Mouse (Mus musculus) stomach, embryonic 16.5 days (tissue): ENCODE data around the gene Hes5. TPM values are rescaled to one million over a fixed set of nuclear protein-coding genes. Genes with fewer than 3 reads are reported as not detected.

Source experiments
- ATAC-seq: fragments of 200-750 bp; cut with Nextera tagmentation; 2 replicates; pipeline ENCODE4 v1.8.0; 2017; ENCODE audit warnings: moderate number of reproducible peaks, moderate TSS enrichment; ENCODE audit not compliant: insufficient read depth, low FRiP score
- H3K27ac ChIP-seq: fragments of 300-500 bp; sonication (generic); 2 replicates; pipeline ENCODE4 v1.5.1; 2014; ENCODE audit warnings: low read length
- H3K27me3 ChIP-seq: fragments of 300-500 bp; sonication (generic); 2 replicates; pipeline ENCODE4 v1.6.1; 2014; ENCODE audit warnings: low read length, control low read depth, mixed read lengths; ENCODE audit not compliant: control insufficient read depth, insufficient read depth
- H3K36me3 ChIP-seq: fragments of 300-500 bp; sonication (generic); 2 replicates; pipeline ENCODE4 v1.6.1; 2014; ENCODE audit warnings: low read length; ENCODE audit not compliant: control insufficient read depth, insufficient read depth
- H3K4me1 ChIP-seq: fragments of 300-500 bp; sonication (generic); 2 replicates; pipeline ENCODE4 v1.6.1; 2014; ENCODE audit warnings: low read length, control low read depth, mixed read lengths; ENCODE audit not compliant: control insufficient read depth, insufficient read depth
- H3K4me2 ChIP-seq: fragments of 300-500 bp; sonication (generic); 2 replicates; pipeline ENCODE4 v1.6.1; 2014; ENCODE audit warnings: low read depth, low read length, mixed read lengths
- H3K4me3 ChIP-seq: fragments of 300-500 bp; sonication (generic); replicated peaks from 2 replicates; pipeline ENCODE4 v1.5.1; 2014; ENCODE audit warnings: mild to moderate bottlenecking, low read length
- H3K9ac ChIP-seq: fragments of 300-500 bp; sonication (generic); 2 replicates; pipeline ENCODE4 v1.6.1; 2014; ENCODE audit warnings: low read length
- H3K9me3 ChIP-seq: fragments of 300-500 bp; sonication (generic); replicated peaks from 2 replicates; pipeline ENCODE4 v1.6.1; 2016; ENCODE audit warnings: low read length, control low read depth; ENCODE audit not compliant: control insufficient read depth
- WGBS: fragments of 180-500 bp; shearing (Covaris S2); extraction: QIAGEN DNeasy Blood & Tissue Kit; methylation state at CpG from one replicate; pipeline ENCODE4 v1.1.7; 2014; 5-methylcytosine and 5-hydroxymethylcytosine counted together
- polyA plus RNA-seq: library from polyadenylated mRNA; unstranded; fragments of >200 nt; fragmentation: Nextera tagmentation; extraction: Ambion mirVana; gene quantifications from 2 replicates; pipeline ENCODE4 v1.2.1, GENCODE M21; 2015

The Hes5 gene
- polyA plus RNA-seq, 1 experiment from 2014 or later = 1.0 TPM

DNA sequence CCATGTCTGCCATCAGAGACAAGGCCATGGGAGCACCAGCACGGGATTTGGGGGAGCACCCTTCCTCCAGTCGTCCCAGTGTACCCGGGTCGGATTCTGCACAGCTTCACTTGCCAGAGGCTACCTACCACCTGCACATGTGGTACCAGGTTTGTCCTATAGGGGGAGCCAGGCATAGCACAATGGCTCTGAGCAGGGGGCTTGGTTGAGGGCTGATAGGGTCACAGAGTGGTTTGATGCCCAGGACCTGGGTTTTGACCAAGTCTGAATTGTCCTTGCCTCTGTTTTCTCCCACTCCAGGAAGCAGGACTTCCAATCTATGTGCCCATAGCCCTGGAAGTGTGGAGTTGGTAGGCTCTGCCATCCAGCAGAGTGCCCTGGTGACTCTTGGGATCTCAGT, 35.3 kb upstream of the Hes5 start:
- Histone ChIP-seq H3K4me3 (no peak overlapping the region), H3K4me1 (peaks cover 13% of the 10 kb centered on the region)
- WGBS = 55% methylated on average over 4 of the region's 4 CpGs

DNA sequence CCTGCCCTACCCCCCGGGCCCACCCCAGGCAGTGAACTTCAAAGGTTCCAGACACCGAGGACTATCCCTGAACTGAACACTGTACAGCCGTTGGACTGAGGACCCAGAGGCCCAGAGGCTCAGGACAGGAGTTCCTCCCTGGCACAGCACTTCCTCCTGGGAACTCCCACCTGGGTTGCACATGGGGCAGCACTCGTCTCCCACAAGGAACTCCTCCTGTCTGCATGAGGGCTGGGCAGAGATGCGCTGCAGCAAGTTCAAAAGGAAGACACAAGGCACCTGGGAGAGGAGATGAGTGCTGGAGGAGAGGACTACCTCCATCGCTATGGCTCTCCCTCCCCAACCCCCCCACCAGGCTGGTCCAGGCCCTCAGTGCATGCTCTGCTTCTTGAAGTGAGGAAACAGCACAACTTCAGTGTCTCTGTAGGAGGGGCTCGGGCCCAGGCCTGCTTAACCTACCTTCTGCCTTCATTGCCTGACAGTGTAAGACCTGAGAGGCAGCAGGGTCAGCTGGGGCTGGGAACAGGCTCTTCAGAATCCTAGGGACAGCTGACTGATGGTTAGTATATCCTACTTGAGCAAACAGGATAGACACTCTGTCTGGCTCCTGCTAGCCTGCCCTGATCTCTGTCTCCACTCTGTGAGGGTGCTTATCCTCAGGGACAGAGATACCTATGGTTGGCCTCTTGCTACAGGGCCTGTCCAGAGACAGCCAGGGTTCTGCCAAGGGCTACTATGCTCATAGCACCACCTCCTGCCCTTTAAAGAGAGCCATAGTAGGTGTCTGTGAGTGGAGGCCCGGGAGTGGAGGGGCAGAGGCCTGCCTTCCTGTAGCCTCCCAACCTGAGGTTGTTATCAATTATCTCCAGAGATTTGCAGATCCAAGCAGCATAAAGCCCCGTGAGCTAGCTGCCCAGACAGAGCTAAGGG, 33.5 kb upstream of the Hes5 start:
- Histone ChIP-seq H3K9ac (peak overlapping the region; percentile 60), H3K4me1 (peaks cover 13% of the 10 kb centered on the region)
- WGBS = 54% methylated on average over 9 of the region's 9 CpGs

More for the DNA sequence above, 35.3 kb upstream of the Hes5 start:
- Histone ChIP-seq H3K27me3 (no peaks in the 10 kb centered on the region), H3K4me2 (no peak overlapping the region), H3K9ac (no peak overlapping the region), H3K27ac (no peak overlapping the region), H3K9me3 (no peaks in the 10 kb centered on the region), H3K36me3 (no peaks in the 10 kb centered on the region)
- no peak for ATAC-seq

DNA sequence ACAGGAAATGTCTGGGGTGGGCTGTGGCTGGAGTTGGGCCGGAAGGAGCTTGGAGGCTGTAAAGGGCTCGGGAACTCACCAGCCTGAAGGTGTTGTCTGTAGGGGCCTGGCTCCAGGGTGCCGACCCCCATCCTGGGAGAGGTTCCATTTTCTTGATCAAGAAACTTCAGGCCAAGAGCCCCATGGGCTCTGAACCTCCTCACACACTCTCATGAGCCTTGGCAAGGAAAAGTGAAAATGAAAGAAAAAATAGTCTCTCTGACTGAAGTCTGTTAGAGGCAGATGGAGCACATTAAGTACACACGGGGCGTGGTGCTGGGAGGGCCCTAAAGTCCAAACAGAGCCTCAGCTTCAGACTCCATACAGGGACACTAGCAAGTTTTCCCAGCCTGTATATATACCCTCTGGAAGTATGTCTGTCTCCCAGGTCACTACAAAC, 32.8 kb upstream of the Hes5 start:
- Histone ChIP-seq H3K4me1 (peaks cover 13% of the 10 kb centered on the region), H3K36me3 (no peaks in the 10 kb centered on the region), H3K4me2 (peak overlapping the region; percentile 50), H3K27me3 (no peaks in the 10 kb centered on the region), H3K27ac (peak overlapping the region; percentile 74), H3K9ac (peak overlapping the region; percentile 60), H3K4me3 (peak overlapping the region; percentile 39), H3K9me3 (no peaks in the 10 kb centered on the region)
- peak; percentile 72 for ATAC-seq
- WGBS = 15% methylated on average over 5 of the region's 5 CpGs

More for the DNA sequence above, 33.5 kb upstream of the Hes5 start:
- no peaks in the 10 kb centered on the region for H3K36me3 ChIP-seq
- peak; percentile 23; the same call in 1 of the 2 replicates for ATAC-seq
- H3K4me3 ChIP-seq = peak overlapping the region; percentile 39
- no peaks in the 10 kb centered on the region for H3K9me3 ChIP-seq
- H3K27ac ChIP-seq = peak overlapping the region; percentile 74
- peak overlapping the region; percentile 50 for H3K4me2 ChIP-seq
- H3K27me3 ChIP-seq = no peaks in the 10 kb centered on the region

DNA sequence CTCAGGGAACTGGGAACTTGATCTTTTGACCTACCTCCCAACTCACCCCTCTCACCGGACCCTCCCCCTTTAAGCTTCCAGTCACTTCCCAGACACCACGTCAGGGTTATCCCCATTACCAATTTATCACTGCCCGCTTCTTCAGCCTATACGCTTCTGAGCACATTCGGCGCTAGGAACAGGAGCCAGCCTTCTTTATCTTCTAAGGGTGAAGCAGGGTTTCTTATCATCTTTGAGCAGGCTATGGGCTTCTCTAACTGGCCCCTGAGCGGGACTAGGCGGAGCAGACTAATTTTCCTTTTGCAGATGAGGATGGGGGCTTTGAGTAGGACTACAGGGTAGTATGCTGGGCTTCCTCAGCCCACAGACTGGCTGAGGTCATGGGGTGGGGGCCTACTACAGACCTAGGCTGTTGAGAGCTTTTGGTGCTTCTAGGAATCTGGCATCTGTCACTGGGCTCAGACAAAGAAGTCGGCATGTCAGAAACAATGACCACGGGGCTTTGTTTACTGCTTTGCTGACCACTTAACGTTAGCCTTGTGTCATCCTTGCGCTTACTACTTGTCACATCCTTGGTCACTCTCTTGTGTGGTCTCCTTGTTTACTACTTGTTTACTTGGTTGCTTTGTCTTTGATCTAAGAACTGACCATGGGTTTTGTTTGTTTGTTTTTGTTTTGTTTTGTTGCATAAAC, 32.2 kb upstream of the Hes5 start, which contains the start of gene Tnfrsf14:
TSS of gene Tnfrsf14 (minus strand) at position 169 of the 693 bp plus-strand sequence.
- Histone ChIP-seq H3K4me1 (peaks cover 13% of the 10 kb centered on the region), H3K4me2 (peak within 1 kb of the TSS; percentile 50), H3K4me3 (peak within 1 kb of the TSS; percentile 39), H3K9ac (peak within 1 kb of the TSS; percentile 60), H3K9me3 (no peaks in the 10 kb centered on the region), H3K36me3 (no peaks in the 10 kb centered on the region), H3K27me3 (no peaks in the 10 kb centered on the region), H3K27ac (peak within 1 kb of the TSS; percentile 74)
- ATAC-seq = 0 out of 2 replicates have a peak, but pooled peaks have one; percentile 39
- WGBS = 32% methylated on average over 12 of the region's 12 CpGs

DNA sequence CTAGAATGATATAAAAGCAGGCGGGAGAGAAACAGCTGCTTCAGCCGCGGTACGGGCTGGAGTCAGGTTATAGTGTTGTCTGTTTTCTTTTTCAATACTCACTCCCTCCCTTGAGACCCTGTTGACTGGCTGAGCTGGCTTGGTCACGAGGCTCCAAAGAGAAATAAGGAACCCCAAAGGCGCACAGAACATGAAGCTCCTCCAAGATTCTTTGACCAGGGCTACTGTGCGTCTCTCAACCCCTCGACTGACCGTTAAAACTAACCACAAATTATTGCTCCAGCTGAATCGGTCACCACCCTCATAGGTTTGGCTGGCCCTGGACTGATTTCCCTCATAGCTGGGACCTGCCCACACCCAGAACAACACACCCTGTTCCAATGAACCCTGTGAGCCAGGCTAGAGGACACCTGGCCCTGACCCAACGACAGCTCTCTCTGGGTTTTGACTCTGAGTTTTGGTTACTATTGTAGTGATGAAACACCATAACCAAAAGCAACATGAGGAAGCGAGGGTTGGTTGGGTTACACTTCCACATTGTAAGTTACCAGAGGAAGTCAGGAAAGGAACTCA, 31.5 kb upstream of the Hes5 start:
- WGBS = 73% methylated on average over 12 of the region's 12 CpGs
- Histone ChIP-seq H3K36me3 (no peaks in the 10 kb centered on the region), H3K4me2 (no peak overlapping the region), H3K4me1 (peaks cover 13% of the 10 kb centered on the region), H3K4me3 (no peak overlapping the region), H3K27ac (peak overlapping the region; percentile 74; the same call in 1 of the 2 replicates), H3K9me3 (no peaks in the 10 kb centered on the region), H3K9ac (no peak overlapping the region), H3K27me3 (no peaks in the 10 kb centered on the region)
- ATAC-seq = peak; percentile 41; the same call in 1 of the 2 replicates

DNA sequence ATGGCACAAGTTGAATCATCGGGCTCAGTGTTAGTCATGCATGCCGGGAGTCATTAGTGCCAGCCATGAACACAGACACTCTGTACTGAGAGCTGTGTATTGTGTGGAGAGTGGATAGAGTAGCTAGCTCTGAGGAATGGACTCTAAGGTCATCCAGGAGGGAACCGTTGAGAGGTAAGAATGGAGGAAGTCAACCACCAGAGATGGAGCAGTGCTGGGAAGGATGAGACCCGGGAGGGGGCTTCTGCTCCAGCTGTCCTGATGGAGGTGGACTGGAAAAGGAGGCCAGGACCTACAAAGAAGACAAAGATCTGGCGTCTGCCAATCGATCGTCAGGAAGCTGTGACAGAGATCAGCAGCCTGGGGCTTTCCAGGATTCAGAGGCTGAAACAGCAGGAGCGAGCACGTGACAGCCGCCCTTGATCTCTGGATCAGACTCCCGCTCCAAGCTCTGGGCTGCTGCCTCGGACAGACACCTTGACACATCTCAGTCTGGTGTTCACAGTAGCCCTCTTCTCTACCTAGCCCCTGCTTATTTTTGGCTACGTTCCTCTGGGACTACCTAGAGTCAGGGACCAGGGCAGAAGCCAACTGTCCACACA, 27.3 kb upstream of the Hes5 start:
- Histone ChIP-seq H3K4me2 (no peak overlapping the region), H3K4me1 (peaks cover 5% of the 10 kb centered on the region), H3K9ac (no peak overlapping the region), H3K36me3 (no peaks in the 10 kb centered on the region), H3K4me3 (no peak overlapping the region), H3K27ac (no peak overlapping the region), H3K27me3 (no peaks in the 10 kb centered on the region), H3K9me3 (no peaks in the 10 kb centered on the region)
- ATAC-seq = no peak
- 62% methylated on average over 13 of the region's 13 CpGs for WGBS

DNA sequence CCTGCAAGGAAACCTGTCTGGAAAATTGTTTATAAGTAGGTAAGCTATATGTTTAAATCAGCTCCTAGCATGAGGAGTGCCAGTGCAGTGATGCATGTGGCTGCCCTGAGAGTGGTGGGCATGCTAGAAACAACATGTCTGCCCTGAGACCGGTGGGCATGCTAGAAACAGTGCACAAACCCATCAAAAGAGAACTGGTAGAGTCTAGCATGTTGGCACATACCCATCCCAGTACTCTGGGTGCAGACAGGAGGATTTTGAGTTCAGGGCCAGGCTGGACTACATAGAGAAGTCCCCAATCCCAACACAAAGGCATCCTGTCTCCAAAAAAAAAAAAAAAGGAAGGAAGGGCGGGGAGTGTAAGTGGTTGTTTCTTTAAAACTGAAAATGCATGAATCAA, 25.9 kb upstream of the Hes5 start:
- Histone ChIP-seq H3K27me3 (no peaks in the 10 kb centered on the region), H3K4me2 (no peak overlapping the region), H3K9ac (no peak overlapping the region), H3K4me3 (no peak overlapping the region), H3K9me3 (no peaks in the 10 kb centered on the region), H3K36me3 (no peaks in the 10 kb centered on the region), H3K27ac (no peak overlapping the region), H3K4me1 (no peaks in the 10 kb centered on the region)
- no peak for ATAC-seq
- WGBS = 87% methylated on average over 2 of the region's 2 CpGs

DNA sequence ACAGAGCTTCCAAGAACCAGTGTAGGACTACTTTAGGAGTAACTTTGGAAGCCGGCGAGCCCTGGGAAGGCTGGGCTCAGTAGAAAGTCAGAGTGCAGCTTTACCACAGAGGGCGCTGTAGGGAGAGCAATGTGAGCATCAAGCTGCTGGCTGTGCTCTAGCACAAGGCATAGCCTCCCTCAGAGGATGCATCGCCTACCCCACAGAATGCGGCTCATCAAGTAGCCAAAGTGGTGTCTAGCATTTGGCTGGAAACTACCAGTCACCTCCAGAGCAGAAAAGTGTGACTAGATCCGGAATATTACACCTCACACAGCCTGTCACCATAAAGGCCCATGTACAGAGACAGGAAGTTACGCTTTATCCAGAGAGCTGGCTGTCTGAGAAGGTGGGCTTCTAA, 24.9 kb upstream of the Hes5 start:
- Histone ChIP-seq H3K9ac (no peak overlapping the region), H3K36me3 (no peaks in the 10 kb centered on the region), H3K27me3 (no peaks in the 10 kb centered on the region), H3K4me1 (no peaks in the 10 kb centered on the region), H3K4me2 (no peak overlapping the region), H3K4me3 (no peak overlapping the region), H3K27ac (no peak overlapping the region), H3K9me3 (no peaks in the 10 kb centered on the region)
- WGBS = 76% methylated on average over 7 of the region's 7 CpGs
- ATAC-seq = no peak
